Mouse (Mus musculus) heart, adult 8-10 months (tissue): ENCODE data around the gene Prpf31. TPM values are rescaled to one million over a fixed set of nuclear protein-coding genes. Genes with fewer than 3 reads are reported as not detected.

Source experiments
- DNase-seq: peaks from one replicate; pipeline ENCODE4 v3.0.0; 2022; ENCODE audit warnings: low spot score
- total RNA-seq, 4 experiments: library from RNA; stranded (reverse); gene quantifications; 2 replicates each; pipeline ENCODE4 v1.2.4; 2022

Prpf31 gene
- total RNA-seq, 4 experiments from 2014 or later: 21.4 to 28.6 (median 25.2) TPM

- DNase-seq: no peak
Measured at GRCm38 (mm10) chr7:3629030-3629429, 755 bp upstream of the Prpf31 start.

GRCm38 (mm10) chr7:3630478-3630815, 662 bp downstream of the Prpf31 start:
- DNase-seq: no peak

DNA sequence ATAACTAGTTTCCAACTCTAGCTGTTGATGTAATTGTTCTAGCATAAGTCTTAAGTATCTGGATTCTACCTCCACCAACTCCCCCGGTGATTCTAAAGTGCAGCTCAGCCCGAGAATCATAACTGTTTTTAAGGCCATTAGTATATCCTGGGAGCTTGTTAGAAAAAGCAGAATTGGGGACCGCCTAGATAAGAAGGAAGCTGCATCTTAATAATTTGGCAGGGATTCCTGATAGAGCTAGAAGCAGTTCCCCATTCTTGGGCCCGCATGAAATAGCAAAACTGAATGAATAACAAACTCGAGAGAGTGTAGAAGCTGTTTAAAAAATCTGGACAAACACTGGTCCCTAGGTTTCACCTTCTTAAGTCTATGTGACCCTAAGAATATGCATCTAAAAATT, 13.6 kb downstream of the Prpf31 start:
- no peak for DNase-seq

GRCm38 (mm10) chr7:3643843-3644242, 14.1 kb downstream of the Prpf31 start:
- no peak for DNase-seq

DNA sequence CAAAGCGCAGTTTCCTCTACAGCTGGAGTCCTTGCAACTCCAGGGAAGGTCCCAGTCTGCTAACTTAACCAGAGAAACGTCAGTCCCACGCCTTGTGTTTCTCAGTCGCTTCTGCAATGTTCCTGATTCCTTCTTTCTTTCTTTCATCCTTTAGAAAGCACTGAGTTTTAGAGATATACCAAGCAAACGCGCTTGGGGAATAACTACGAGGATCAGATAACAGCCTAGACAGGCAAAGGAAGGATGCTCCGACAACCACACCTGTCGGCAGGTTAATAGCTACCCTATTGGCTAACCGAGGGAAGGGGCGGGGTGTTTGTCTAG, 14.5 kb downstream of the Prpf31 start:
- no peak for DNase-seq

DNA sequence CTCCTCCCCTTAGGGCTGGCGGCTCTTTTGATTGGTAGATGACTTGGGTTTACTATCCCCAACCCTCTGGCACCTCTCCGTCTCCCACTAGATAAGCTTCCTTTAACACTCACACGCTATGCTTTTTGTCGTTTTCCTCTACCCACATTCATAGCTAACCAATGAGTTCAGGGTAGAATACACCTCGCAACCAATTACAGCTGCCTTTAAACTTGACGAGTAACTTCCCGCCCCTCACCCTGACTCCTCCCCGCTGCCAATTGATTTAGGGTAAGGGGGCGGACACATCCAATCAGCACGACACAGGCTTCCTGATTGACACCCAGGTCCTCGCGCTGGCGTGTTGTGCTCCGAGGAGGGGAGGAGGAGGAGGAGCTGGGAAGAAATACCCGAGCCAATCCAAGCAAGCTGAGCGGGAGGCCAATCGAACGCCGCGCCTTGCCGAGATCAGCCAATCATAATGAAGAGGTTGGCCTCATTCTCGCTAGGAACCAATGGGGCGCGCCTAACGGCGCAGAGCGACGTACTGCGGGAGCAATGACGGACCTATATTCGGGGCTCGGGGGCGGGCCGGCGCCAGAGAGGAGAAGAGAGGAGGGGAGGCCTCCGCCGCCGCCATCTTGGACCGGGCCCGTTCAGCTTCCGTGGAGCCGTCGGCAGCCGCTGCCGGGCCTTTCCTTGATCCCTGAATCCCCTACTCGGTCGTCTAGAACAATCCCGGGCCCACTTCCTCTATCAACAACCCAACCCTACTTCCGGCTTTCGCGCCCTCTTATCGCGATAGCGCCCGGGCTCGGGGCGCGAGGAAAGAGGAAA, 15.1 kb downstream of the Prpf31 start, which contains the start of gene Cnot3:
Gene Cnot3, plus strand, starts transcription at position 597 of the 816 bp plus-strand sequence.
- DNase-seq: peak; percentile 99

- no peak for DNase-seq
Measured at GRCm38 (mm10) chr7:3645488-3646025, 15.8 kb downstream of the Prpf31 start.

GRCm38 (mm10) chr7:3646188-3646587, 16.4 kb downstream of the Prpf31 start:
- no peak for DNase-seq

DNA sequence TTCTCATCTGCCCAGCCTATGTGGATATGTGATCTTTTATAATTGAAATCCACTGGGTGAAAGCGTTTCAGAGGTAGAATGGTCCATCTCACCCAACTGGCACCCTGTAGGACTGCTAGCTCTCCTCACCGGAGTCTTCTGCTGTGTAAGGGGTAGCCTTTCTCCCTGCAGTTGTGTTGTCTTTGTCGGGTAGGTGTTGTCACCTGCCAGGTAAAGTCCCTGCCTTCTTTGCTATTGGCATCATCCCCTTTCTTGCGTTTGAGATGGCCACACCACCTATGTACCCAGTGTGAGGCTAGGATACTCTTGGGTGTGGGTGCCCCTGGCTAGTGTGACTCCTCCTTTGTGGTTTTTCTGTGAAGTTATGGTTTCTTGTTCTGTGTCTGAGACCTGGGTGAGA, 16.9 kb downstream of the Prpf31 start:
- DNase-seq: no peak

DNA sequence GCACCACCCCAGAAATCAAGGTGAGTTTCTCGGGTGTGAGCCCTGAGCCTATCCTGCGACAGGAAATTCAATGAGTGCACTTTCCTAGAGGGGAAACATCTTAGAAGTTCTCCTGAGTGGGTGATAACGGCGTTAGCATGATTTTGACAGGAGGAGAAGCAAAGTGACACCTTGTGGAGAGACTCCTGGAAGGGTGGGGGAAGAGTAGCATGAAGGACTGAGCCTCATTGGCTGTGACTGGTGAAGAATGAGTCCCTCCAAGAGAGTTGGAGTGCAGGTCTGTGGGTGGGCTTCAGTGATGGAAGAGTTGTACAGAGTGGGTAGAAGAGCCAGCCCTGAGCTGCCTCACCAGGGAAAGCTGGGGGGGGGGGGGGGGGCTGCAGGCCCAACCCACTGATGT, 27.2 kb downstream of the Prpf31 start:
- no peak for DNase-seq

GRCm38 (mm10) chr7:3658578-3658977, 28.8 kb downstream of the Prpf31 start:
- DNase-seq: no peak

DNA sequence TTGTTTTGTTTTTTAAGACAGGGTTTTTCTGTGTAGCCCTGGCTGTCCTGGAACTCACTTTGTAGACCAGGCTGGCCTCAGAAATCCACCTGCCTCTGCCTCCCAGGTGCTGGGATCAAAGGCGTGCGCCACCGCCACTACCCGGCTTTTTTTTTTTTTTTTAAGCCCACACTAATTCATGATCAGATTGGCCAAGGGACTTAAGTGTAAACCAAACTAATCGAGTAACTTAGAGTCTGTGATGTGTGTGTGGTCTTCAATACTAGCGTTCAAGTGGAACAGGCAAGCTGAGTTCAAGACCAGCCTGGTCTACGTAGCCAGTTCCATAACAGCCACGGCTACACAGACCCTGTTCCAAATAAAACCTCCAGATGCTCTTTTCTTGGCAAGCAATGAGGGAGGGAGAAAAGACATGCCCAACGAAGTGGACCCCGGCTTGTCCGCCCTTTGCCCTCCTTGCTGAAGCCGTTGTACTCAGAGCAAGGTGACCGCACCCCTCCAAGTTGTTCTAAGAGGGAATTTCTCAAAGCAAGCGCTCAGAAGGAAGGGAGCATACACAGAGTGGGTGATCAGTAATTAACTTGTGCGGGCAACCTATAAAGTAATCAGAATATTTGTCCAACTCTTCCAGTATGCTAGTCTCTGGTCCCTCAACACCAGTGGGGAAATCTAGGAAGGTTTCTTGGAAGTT, 34.9 kb downstream of the Prpf31 start:
- no peak for DNase-seq

GRCm38 (mm10) chr7:3665215-3666114, 35.7 kb downstream of the Prpf31 start, which contains the start of gene Leng1:
Leng1 (minus strand) TSS chr7:3665840.
- DNase-seq: peak; percentile 99

DNA sequence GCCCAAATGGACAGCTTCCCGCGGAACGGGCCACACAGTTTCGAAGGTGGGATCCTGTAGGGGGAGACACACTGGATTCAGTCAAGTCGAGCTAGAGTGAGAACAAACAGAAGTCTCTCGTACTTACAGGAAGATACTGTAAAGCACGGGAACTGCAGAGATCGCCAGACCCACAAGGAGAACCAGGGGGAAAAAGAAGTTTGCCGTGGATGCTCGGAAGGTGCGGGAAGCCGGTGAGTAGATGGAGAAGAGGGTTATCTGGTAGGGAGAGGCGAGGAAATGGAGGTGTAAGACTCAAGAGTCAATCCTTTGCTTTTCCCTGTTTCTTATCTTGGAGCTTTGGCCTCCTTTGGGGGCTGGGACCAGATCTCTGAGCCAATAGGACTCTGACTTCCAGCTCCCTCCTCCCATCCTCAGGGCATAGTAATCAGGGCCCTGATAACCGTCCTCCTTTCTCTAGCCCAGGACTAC, 37.2 kb downstream of the Prpf31 start:
- no peak for DNase-seq

GRCm38 (mm10) chr7:3674507-3675227, 44.9 kb downstream of the Prpf31 start:
- peak; percentile 76 for DNase-seq

DNA sequence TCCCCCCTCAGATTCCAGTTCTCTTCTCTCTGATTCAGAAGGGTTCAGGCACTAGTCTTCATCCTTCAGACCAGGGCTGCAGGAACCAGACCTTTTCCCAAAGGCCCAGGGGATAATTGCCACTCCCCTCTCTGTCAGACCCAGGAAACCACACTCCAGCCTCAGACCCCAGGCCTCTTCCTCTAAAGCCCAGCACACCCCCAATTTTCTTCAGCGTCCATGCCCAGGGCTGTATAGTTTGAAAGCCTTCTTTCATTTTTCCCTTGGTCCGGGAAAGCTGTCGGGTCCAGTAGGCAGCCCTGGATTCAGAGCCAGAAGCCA, 45.4 kb downstream of the Prpf31 start:
- no peak for DNase-seq

GRCm38 (mm10) chr7:3676371-3676770, 46.6 kb downstream of the Prpf31 start:
- DNase-seq: no peak

- DNase-seq: no peak
Measured at GRCm38 (mm10) chr7:3677342-3677741, 47.6 kb downstream of the Prpf31 start, which contains the start of gene Tmc4. Tmc4 (minus strand) TSS chr7:3677553.

- no peak for DNase-seq
Measured at GRCm38 (mm10) chr7:3683908-3684550, 54.2 kb downstream of the Prpf31 start.

DNA sequence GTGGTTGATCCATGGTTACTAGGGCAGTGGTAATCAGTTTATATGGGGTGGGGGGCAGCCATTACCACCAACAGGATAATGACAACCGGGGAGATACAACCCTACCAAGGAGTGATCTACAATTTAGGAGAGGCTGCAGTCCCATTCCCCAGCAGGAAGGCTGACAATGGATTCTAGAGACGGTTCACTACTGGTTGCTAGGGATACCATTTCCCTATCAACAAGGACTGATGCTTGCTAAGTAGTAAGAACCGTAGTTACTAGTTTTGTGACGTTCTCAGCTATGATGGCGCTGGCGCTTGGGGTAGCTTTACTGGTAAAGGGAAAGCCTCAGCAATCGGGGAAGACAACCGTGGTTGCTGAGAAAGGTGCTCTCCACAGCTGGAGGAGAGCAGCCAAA, 54.9 kb downstream of the Prpf31 start:
- no peak for DNase-seq
